Comparison of ENCODE assay signal across 22 mouse cellular contexts in the genomic region with DNA sequence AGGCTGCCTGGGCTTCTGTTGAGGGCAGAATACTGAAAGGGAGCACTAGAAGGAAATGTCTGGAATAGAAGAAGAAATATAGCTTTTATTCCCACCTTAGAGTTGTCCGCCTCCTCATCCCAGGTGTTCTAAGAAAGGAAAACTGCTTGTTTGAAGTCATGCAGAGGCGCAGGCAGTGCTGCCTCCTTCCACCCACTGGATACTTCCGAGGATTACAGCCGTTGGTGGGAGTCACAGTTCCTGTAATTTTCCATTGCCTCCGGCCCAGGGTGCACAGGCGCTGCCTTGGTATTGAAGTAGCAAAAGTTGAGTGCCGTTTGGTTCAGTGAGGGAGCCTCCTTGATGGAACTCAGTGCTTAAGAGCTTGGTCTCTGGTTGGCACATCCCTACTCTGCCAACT. TPM values are rescaled to one million over a fixed set of nuclear protein-coding genes. Genes with fewer than 3 reads are reported as not detected.
DNase-seq lines count a peak whose midpoint lies in the region; ATAC-seq and TF ChIP-seq lines count a peak whose summit lies in the region.
"Had no signal": no experiment of that assay in that cellular context is flagged by ENCODE, and none has a peak within 500 bp of the region (broad histone marks: within the 10 kb centered on the region; RNA-seq: fewer than 3 reads in every experiment).

No protein-coding gene starts in this region.

- no peak overlapping the region for H3K4me3 ChIP-seq in kidney, adult 2 months (ENCODE audit: insufficient read depth, low read depth, low read length)
- no peak overlapping the region for H3K4me3 ChIP-seq in kidney, embryonic 14.5 days (ENCODE audit: low read length)
- H3K4me3 ChIP-seq in megakaryocyte, embryonic 14.5 days (replicated peaks): peak overlapping the region; percentile 97
- H3K4me3 ChIP-seq in brown adipose tissue, adult 24 weeks (ENCODE audit: insufficient read depth, low read depth, low read length): no peak overlapping the region
- H3K4me3 ChIP-seq in small intestine, adult 2 months (ENCODE audit: low read depth, low read length): peak overlapping the region; percentile 22
- H3K4me3 ChIP-seq: embryonic facial prominence, embryonic 10.5 days; hindbrain, embryonic 13.5 days; limb, embryonic 10.5 days; liver, embryonic 12.5 days; midbrain, embryonic 13.5 days; stomach, embryonic 15.5 days had no signal

- TF ChIP-seq CTCF in kidney, adult 2 months (conservative IDR thresholded peaks at IDR 0.05; ENCODE audit: insufficient read depth, insufficient read length, low read depth, low read length): no peak
- no peak for TF ChIP-seq CTCF in small intestine, adult 2 months (IDR thresholded peaks at IDR 0.05; ENCODE audit: extremely low read depth, insufficient read length, insufficient replicate concordance, low read depth, low read length)

- peak overlapping the region; percentile 21; the same call in 1 of the 2 replicates for H3K27ac ChIP-seq in kidney, adult 2 months (ENCODE audit: insufficient read depth, low read depth, low read length)
- H3K27ac ChIP-seq in kidney, embryonic 14.5 days (ENCODE audit: low read depth, low read length): no peak overlapping the region
- peak overlapping the region; percentile 44 for H3K27ac ChIP-seq in brown adipose tissue, adult 24 weeks (replicated peaks; ENCODE audit: low read depth, low read length)
- H3K27ac ChIP-seq in small intestine, adult 2 months (ENCODE audit: insufficient read depth, low read depth, low read length): peak overlapping the region; percentile 66
- H3K27ac ChIP-seq: embryonic facial prominence, embryonic 10.5 days; hindbrain, embryonic 13.5 days; limb, embryonic 10.5 days; liver, embryonic 12.5 days; macrophage; midbrain, embryonic 13.5 days; stomach, embryonic 15.5 days had no signal

- ATAC-seq in kidney, embryonic 14.5 days (ENCODE audit: low FRiP score, low TSS enrichment): no peak
- ATAC-seq in megakaryocyte, adult 5-6 weeks (ENCODE audit: poor library complexity, severe bottlenecking): no peak
- ATAC-seq: forebrain, embryonic 14.5 days; liver, embryonic 12.5 days; midbrain, embryonic 13.5 days had no signal

- no peaks in the 10 kb centered on the region for H3K27me3 ChIP-seq in kidney, adult 2 months (replicated peaks; ENCODE audit: control insufficient read depth, insufficient read depth, low read length)
- H3K27me3 ChIP-seq in kidney, embryonic 14.5 days (ENCODE audit: control insufficient read depth, insufficient read depth, low read length): no peaks in the 10 kb centered on the region
- H3K27me3 ChIP-seq in megakaryocyte, embryonic 14.5 days (replicated peaks): no peaks in the 10 kb centered on the region
- no peaks in the 10 kb centered on the region for H3K27me3 ChIP-seq in small intestine, adult 2 months (ENCODE audit: control insufficient read depth, insufficient read depth, low read length)
- H3K27me3 ChIP-seq: liver, embryonic 12.5 days; midbrain, embryonic 13.5 days; stomach, embryonic 15.5 days had no signal

- H3K4me1 ChIP-seq in kidney, adult 2 months (ENCODE audit: control insufficient read depth, insufficient read depth, low read length): peaks cover 15% of the 10 kb centered on the region; the same call in 1 of the 2 replicates
- peaks cover 8% of the 10 kb centered on the region; the same call in 1 of the 2 replicates for H3K4me1 ChIP-seq in kidney, embryonic 14.5 days (ENCODE audit: control insufficient read depth, insufficient read depth, low read length)
- peaks cover 81% of the 10 kb centered on the region for H3K4me1 ChIP-seq in megakaryocyte, embryonic 14.5 days
- H3K4me1 ChIP-seq in brown adipose tissue, adult 24 weeks (ENCODE audit: control insufficient read depth, insufficient read depth, insufficient read length, low read length): peaks cover 25% of the 10 kb centered on the region
- peaks cover 32% of the 10 kb centered on the region for H3K4me1 ChIP-seq in small intestine, adult 2 months (ENCODE audit: control insufficient read depth, insufficient read depth, insufficient read length, low read length)

- no peaks in the 10 kb centered on the region for H3K9me3 ChIP-seq in kidney, embryonic 14.5 days (ENCODE audit: control insufficient read depth, low read length)
- no peaks in the 10 kb centered on the region for H3K9me3 ChIP-seq in megakaryocyte, embryonic 14.5 days
- H3K9me3 ChIP-seq: embryonic facial prominence, embryonic 10.5 days; hindbrain, embryonic 13.5 days; limb, embryonic 10.5 days; liver, embryonic 12.5 days; midbrain, embryonic 13.5 days; stomach, embryonic 15.5 days had no signal

- peak; percentile 51 for DNase-seq in kidney, adult 2 months
- DNase-seq in heart, adult 18-20 months: no peak
- DNase-seq: B cell, adult 2 months; cerebellum, postnatal 25 days; gastrocnemius, postnatal 25 days; heart, postnatal 10 days; layer of hippocampus, adult 9-11 months; spleen, adult 18-20 months had no signal

- no peak overlapping the region for H3K4me2 ChIP-seq in kidney, embryonic 14.5 days (replicated peaks; ENCODE audit: low read depth, low read length)
- H3K4me2 ChIP-seq: hindbrain, embryonic 13.5 days; midbrain, embryonic 13.5 days; stomach, embryonic 15.5 days had no signal

- TF ChIP-seq POLR2A in kidney, adult 2 months (IDR thresholded peaks at IDR 0.05; ENCODE audit: low read depth, low read length): no peak
- TF ChIP-seq POLR2A in small intestine, adult 2 months (IDR thresholded peaks at IDR 0.05; ENCODE audit: low read depth, low read length): no peak

- H3K9ac ChIP-seq in kidney, embryonic 14.5 days (ENCODE audit: low read depth, low read length): no peak overlapping the region
- H3K9ac ChIP-seq: hindbrain, embryonic 13.5 days; liver, embryonic 12.5 days; midbrain, embryonic 13.5 days; stomach, embryonic 15.5 days had no signal

- no peaks in the 10 kb centered on the region for H3K36me3 ChIP-seq in kidney, adult 2 months (ENCODE audit: control insufficient read depth, insufficient read depth, low read length)
- no peaks in the 10 kb centered on the region for H3K36me3 ChIP-seq in kidney, embryonic 14.5 days (ENCODE audit: control insufficient read depth, insufficient read depth, low read length)
- H3K36me3 ChIP-seq in megakaryocyte, embryonic 14.5 days (replicated peaks; ENCODE audit: low read length): peaks cover 39% of the 10 kb centered on the region
- H3K36me3 ChIP-seq in small intestine, adult 2 months (ENCODE audit: control insufficient read depth, insufficient read depth, low read length): peaks cover 14% of the 10 kb centered on the region
- H3K36me3 ChIP-seq: hindbrain, embryonic 13.5 days; stomach, embryonic 15.5 days had no signal

- 60% methylated on average over 7 of the region's 7 CpGs for WGBS in kidney, adult 2 months
- 82% methylated on average over 7 of the region's 7 CpGs for WGBS in kidney, embryonic 14.5 days
- 50% methylated on average over 7 of the region's 7 CpGs for WGBS in small intestine, adult 2 months

RNA-seq across cellular contexts. Expression of a gene that starts 7.7 kb away (rescaled TPM):
- 129 and 139 TPM in 2 replicates for polyA plus RNA-seq in kidney, adult 2 months (2012; rRNA removed)
- 77.3 and 85.9 TPM in 2 replicates for polyA plus RNA-seq in kidney, embryonic 14.5 days (2014; fragmentation: Nextera tagmentation; extraction: Ambion mirVana)
- polyA plus RNA-seq in megakaryocyte, embryonic 14.5 days (2012; ENCODE audit: insufficient read depth, low replicate concordance): 27.1 and 33.9 TPM in 2 replicates
- 53.1 TPM in 2 replicates for total RNA-seq in megakaryocyte, adult 5-6 weeks (2015)
- 12.3 and 18.0 TPM in 2 replicates for total RNA-seq in megakaryocyte, adult 5-6 weeks (2017)
- 67.7 and 71.2 TPM in 2 replicates for polyA plus RNA-seq in brown adipose tissue, adult 24 weeks (2012; ENCODE audit: insufficient read depth, insufficient read length, missing spikeins)
- 71.6 and 171 TPM in 2 replicates for polyA plus RNA-seq in small intestine, adult 2 months (2012; rRNA removed)
- total RNA-seq in heart, adult 18-20 months (2021): 10 to 100 TPM; 31.3 to 40.1 TPM

RNA-seq across cellular contexts. Expression of a gene that starts 29.1 kb away (rescaled TPM):
- polyA plus RNA-seq in kidney, adult 2 months (2012; rRNA removed): 0.54 and 0.56 TPM in 2 replicates
- polyA plus RNA-seq in kidney, embryonic 14.5 days (2014; fragmentation: Nextera tagmentation; extraction: Ambion mirVana): not detected in 2 replicates
- not detected in 2 replicates for polyA plus RNA-seq in megakaryocyte, embryonic 14.5 days (2012; ENCODE audit: insufficient read depth, low replicate concordance)
- not detected in 2 replicates for total RNA-seq in megakaryocyte, adult 5-6 weeks (2015)
- total RNA-seq in megakaryocyte, adult 5-6 weeks (2017): not detected in 2 replicates
- not detected in 2 replicates for polyA plus RNA-seq in brown adipose tissue, adult 24 weeks (2012; ENCODE audit: insufficient read depth, insufficient read length, missing spikeins)
- polyA plus RNA-seq in small intestine, adult 2 months (2012; rRNA removed): 3.3 and 3.8 TPM in 2 replicates
- not detected for total RNA-seq in heart, adult 18-20 months (2021)
- total RNA-seq: gastrocnemius, postnatal 25 days; heart, postnatal 10 days had no signal
- polyA plus RNA-seq: intestine, embryonic 14.5 days; limb, embryonic 10.5 days; liver, embryonic 12.5 days; macrophage had no signal

Comparison
In these comparisons a context has a peak if more than half of its experiments do, and no peak if none do; other contexts are left out.
1. H3K4me3 ChIP-seq: peak in megakaryocyte, embryonic 14.5 days (single experiment) and small intestine, adult 2 months (single experiment); none in kidney, adult 2 months (single experiment), kidney, embryonic 14.5 days (single experiment) and brown adipose tissue, adult 24 weeks (single experiment).